Mouse (Mus musculus) midbrain, embryonic 10.5 days (tissue): ENCODE results near the gene Abr. TPM values are rescaled to one million over a fixed set of nuclear protein-coding genes. Genes with fewer than 3 reads are reported as not detected.

Experiments
- DNase-seq: peaks from one replicate; pipeline ENCODE4 v3.0.0-alpha.2; 2017; ENCODE audit warnings: low spot score
- H3K27ac ChIP-seq: fragments of 300-500 bp; sonication (generic); replicated peaks from 2 replicates; pipeline ENCODE4 v1.5.1; 2016; ENCODE audit warnings: mild to moderate bottlenecking
- H3K27me3 ChIP-seq: fragments of 300-500 bp; sonication (generic); 2 replicates; pipeline ENCODE4 v1.6.1; 2016; ENCODE audit warnings: low read depth, mild to moderate bottlenecking; ENCODE audit not compliant: poor library complexity, severe bottlenecking
- H3K36me3 ChIP-seq: fragments of 300-500 bp; sonication (generic); 2 replicates; pipeline ENCODE4 v1.6.1; 2016; ENCODE audit warnings: mild to moderate bottlenecking, moderate library complexity
- H3K4me1 ChIP-seq: fragments of 300-500 bp; sonication (generic); 2 replicates; pipeline ENCODE4 v1.6.1; 2016
- H3K4me3 ChIP-seq: fragments of 300-500 bp; sonication (generic); 2 replicates; pipeline ENCODE4 v1.5.1; 2016; ENCODE audit warnings: mild to moderate bottlenecking, moderate library complexity
- H3K9me3 ChIP-seq: fragments of 300-500 bp; sonication (generic); replicated peaks from 2 replicates; pipeline ENCODE4 v1.6.1; 2016; ENCODE audit warnings: mild to moderate bottlenecking
- WGBS: fragments of 180-500 bp; shearing (Covaris S2); methylation state at CpG from one replicate; pipeline ENCODE4 v1.1.7; 2016; 5-methylcytosine and 5-hydroxymethylcytosine counted together
- polyA plus RNA-seq: library from polyadenylated mRNA; unstranded; fragments of >200 nt; fragmentation: Nextera tagmentation; extraction: Ambion mirVana; gene quantifications from 2 replicates; pipeline ENCODE4 v1.2.1, GENCODE M21; 2016

Abr gene
- polyA plus RNA-seq, 1 experiment from 2014 or later: 26.9 TPM

DNA sequence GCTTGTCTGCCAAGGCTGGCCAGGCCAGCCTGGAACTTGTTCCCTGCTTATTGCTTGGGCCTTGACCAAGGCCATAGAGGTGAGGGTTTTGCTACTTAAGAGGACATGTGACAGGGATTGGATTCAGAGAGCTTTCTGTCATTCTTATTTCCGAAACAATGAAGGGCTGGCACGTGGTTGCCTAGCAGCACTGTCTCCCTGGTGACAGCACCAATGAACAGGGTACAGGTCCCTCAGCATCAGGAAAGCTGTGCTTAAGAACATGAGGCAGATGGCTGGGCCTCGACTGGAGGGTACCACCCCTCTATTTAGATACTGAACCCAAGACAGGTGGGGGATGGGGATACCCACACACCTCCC, 171.9 kb downstream of the Abr start:
- H3K4me1 ChIP-seq: peaks cover 61% of the 10 kb centered on the region
- H3K27me3 ChIP-seq: peaks cover 80% of the 10 kb centered on the region
- H3K36me3 ChIP-seq: peaks cover 37% of the 10 kb centered on the region
- DNase-seq: peak; percentile 86
- H3K27ac ChIP-seq: peak overlapping the region; percentile 85
- 15% methylated on average over 3 of the region's 3 CpGs for WGBS
- peak overlapping the region; percentile 14; the same call in 1 of the 2 replicates for H3K4me3 ChIP-seq
- no peaks in the 10 kb centered on the region for H3K9me3 ChIP-seq

DNA sequence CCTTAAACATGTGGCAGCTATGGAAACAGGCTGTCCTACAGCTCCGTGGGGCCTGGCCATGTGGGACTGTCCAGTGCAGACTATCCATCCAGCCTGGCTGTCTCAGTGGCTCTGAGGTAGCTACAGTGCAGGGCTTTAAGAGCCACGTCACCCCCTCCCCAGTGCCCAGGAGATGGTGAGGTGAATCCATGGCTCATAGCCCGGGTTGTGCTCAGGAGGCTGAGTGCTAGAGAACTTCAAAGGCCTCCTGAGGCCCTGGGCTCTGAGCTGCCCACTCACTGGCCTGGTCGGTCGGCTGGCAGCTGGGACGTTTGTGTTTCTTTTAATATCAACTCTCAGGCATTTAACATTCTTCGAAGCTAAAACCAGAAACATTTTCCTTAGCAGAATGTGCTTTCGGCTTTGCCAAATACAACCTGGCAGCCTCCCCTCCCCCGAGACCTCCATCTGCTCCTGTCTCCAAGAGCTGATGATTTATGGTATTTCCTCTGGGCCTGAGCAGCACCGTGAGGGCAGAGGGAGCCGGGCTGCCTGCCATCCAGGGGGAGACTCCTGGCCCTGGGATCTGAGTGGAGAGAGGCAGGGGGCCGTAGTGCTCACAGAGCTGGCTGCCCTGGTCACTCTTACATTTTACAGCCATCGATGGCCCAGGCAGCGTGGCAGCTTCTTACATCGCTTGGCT, 172.5 kb downstream of the Abr start:
- DNase-seq: no peak
- H3K36me3 ChIP-seq: peaks cover 35% of the 10 kb centered on the region
- WGBS: 48% methylated on average over 15 of the region's 15 CpGs
- no peaks in the 10 kb centered on the region for H3K9me3 ChIP-seq
- H3K4me1 ChIP-seq: peaks cover 67% of the 10 kb centered on the region
- H3K27ac ChIP-seq: peak overlapping the region; percentile 85
- H3K27me3 ChIP-seq: peaks cover 80% of the 10 kb centered on the region
- peak overlapping the region; percentile 14; the same call in 1 of the 2 replicates for H3K4me3 ChIP-seq

DNA sequence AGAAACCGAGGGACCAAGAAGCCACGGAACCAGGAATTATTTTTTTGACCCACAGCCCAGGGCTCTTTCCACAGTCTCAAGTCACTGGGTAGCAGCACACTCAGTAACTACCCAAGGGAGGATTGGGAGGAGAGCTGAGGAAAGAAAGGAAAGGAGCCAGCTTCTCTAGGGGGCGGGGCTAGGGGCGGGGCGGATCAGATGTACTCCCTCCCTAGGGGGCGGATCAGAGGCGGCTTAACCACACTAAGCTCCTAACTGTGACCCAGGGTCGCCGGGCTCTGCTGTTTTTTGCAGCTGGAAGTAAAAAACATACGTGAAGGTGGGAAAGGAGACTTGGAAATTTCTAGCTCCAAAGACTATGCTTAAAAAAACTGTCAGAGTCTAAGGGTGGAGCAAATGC, 175.9 kb downstream of the Abr start:
- peak; percentile 83 for DNase-seq
- under 1% methylated on average over 10 of the region's 10 CpGs for WGBS
- Histone ChIP-seq H3K36me3 (peaks cover 20% of the 10 kb centered on the region), H3K27me3 (peaks cover 89% of the 10 kb centered on the region), H3K9me3 (no peaks in the 10 kb centered on the region), H3K4me3 (peak overlapping the region; percentile 18; the same call in 1 of the 2 replicates), H3K4me1 (peaks cover 81% of the 10 kb centered on the region), H3K27ac (peak overlapping the region; percentile 69)

DNA sequence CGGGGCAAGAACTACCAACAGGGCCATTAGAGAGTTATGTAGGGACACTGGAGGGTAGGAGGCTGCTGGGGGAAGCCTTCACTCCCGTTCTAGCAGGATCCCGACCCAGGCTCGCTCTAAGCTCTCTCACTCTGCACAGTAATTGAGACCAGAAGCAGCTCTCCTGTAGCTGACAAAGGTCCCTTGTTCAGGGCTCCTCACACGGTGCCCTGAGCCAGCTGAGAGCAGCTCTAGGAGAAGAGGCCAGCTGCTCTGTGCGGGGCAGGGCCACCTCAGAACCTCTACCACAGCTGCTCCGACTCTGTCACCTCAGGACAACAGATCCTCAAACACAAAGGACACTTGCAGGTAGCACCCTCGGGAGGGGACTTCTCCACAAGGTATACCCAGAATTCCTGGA, 176.7 kb downstream of the Abr start:
- Histone ChIP-seq H3K27ac (peak overlapping the region; percentile 69), H3K27me3 (peaks cover 89% of the 10 kb centered on the region), H3K9me3 (no peaks in the 10 kb centered on the region), H3K4me3 (no peak overlapping the region), H3K4me1 (peaks cover 81% of the 10 kb centered on the region), H3K36me3 (peaks cover 21% of the 10 kb centered on the region)
- 27% methylated on average over 8 of the region's 8 CpGs for WGBS
- DNase-seq: no peak

DNA sequence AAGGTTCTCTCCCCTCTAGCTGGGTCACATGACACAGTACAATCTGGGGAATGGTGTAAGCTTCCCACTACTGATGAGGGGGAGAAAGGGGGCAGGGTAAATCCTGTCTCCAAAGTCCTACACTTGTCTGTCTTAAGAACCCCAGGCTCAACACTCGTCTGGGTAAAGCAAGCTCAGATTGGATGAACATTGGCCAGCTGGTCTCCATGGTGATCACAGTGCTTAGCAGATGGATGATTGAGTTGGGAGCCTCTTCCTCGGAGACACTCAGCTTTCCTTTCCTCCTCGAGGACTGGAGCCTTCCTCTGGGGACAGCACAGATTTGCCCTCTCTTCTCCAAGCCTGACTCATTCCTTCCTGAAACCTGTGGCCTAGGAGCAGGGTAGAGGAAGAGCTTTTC, 182.4 kb downstream of the Abr start:
- Histone ChIP-seq H3K36me3 (peaks cover 24% of the 10 kb centered on the region), H3K27ac (peak overlapping the region; percentile 47; the same call in 1 of the 2 replicates), H3K9me3 (no peaks in the 10 kb centered on the region), H3K27me3 (peaks cover 93% of the 10 kb centered on the region), H3K4me1 (peaks cover 62% of the 10 kb centered on the region), H3K4me3 (no peak overlapping the region)
- 15% methylated on average over 3 of the region's 3 CpGs for WGBS
- DNase-seq: no peak

DNA sequence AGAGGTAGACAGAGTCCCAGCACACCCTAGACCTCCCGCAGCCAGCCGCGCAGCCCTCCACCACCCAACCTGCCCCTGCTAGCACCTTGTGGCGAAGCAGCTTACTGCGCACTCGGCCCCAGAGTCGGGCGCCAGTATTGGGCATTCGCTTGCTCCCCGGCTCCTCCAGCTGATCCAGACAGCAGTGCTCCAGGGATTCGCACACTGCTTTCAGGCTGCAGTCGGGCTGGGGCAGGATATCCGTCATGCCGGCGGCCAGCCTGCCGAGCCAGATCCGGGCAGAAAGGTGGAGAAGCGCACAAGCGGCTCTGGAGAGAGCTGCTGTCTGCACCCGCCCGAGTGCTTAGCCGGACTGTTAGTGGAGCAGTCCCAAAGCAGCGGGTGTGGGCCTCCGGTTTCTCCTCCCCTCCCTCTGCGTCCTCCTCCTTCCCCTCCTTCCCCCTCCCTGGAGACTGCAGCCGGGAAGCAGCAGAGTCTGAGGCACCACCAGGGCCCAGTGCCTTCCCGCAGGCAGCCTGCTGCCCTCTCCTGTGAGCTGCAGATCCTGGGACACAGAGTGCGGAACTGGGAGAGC, 185.2 kb downstream of the Abr start:
- peak overlapping the region; percentile 66 for H3K27ac ChIP-seq
- H3K36me3 ChIP-seq: peaks cover 29% of the 10 kb centered on the region
- DNase-seq: peak; percentile 61
- H3K4me1 ChIP-seq: peaks cover 52% of the 10 kb centered on the region
- WGBS: 6% methylated on average over 28 of the region's 28 CpGs
- peak overlapping the region; percentile 49 for H3K4me3 ChIP-seq
- H3K9me3 ChIP-seq: no peaks in the 10 kb centered on the region
- H3K27me3 ChIP-seq: peaks cover 66% of the 10 kb centered on the region

DNA sequence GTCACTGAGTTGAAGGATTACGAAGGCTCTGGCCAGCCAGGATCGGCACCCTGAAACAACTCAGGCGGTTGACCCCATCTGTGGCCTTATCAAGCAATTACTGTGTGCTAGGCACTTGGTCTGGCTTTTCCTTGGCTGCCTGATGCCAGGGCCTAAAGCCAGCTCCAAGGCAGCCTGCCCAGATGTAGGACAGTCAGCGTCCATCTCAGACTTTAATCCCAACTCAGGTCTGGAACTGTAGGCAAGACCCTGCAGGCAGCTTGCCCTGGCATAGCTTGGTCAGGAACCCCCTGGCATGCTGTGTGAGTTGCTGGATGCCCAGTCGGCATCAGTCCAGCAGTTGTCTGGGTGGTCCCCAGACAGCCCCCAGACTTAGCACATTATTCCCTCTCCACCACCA, 186.1 kb downstream of the Abr start:
- Histone ChIP-seq H3K4me1 (peaks cover 44% of the 10 kb centered on the region), H3K4me3 (no peak overlapping the region), H3K9me3 (no peaks in the 10 kb centered on the region), H3K27me3 (peaks cover 56% of the 10 kb centered on the region), H3K27ac (no peak overlapping the region), H3K36me3 (peaks cover 33% of the 10 kb centered on the region)
- WGBS: 88% methylated on average over 5 of the region's 5 CpGs
- DNase-seq: no peak

DNA sequence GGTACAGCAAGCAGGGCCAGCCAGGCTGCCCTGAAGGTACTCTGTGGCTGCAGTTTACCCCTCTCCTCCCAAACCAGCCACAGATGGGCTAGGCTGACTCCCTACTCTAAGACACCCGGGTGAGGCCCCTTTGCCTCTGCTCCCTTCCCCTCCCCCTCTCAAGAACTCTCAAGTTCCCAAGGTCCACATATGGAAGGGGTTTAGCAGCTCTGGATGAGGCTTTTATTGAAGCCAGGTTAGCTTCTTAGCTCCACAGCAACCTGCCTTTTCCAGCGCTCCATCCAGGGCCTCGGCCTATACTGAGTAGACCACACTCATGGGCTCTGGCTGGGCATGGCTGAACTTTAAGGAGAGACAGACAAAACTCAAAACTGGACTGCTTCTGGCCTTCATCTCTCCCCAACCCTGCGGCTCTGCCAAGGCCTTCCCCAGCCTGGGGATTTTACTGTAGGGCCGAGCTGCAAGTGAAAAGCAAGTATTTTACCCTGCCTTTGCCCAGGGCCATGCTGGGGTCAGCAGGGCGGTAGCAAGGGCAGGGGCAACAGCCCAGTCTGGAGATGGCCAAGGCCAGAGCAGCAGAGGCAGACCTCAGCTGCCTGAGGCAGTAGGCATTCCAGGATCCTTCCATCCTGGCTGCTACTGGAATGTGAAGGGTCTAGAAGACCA, 192.0 kb downstream of the Abr start:
- H3K27ac ChIP-seq: peak overlapping the region; percentile 39
- H3K4me3 ChIP-seq: no peak overlapping the region
- H3K36me3 ChIP-seq: peaks cover 32% of the 10 kb centered on the region
- WGBS: 60% methylated on average over 6 of the region's 6 CpGs
- H3K9me3 ChIP-seq: no peaks in the 10 kb centered on the region
- H3K27me3 ChIP-seq: no peaks in the 10 kb centered on the region
- peaks cover 21% of the 10 kb centered on the region for H3K4me1 ChIP-seq
- DNase-seq: no peak

DNA sequence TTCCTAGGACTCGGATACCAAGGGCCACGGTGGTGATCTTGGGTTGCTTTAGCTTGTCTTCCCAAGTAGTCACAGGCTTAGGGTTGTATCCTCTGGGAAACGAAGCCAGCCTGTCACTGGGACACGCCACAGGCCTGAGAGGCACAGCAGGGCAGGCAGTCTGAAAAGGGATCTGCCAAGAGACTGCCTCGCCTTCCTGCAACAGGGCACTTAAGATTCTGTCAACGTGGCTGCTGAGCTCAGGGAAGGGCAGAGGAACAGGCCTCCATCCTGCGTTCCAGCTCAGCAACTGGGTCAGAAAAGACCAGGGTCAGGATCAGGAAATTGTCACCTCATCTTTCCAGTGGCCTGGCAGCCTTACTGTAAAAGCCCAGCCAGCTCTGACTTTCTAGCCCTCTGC, 192.6 kb downstream of the Abr start:
- WGBS: 66% methylated on average over 7 of the region's 7 CpGs
- peak overlapping the region; percentile 39 for H3K27ac ChIP-seq
- peaks cover 37% of the 10 kb centered on the region for H3K36me3 ChIP-seq
- peaks cover 21% of the 10 kb centered on the region for H3K4me1 ChIP-seq
- no peaks in the 10 kb centered on the region for H3K27me3 ChIP-seq
- no peak overlapping the region for H3K4me3 ChIP-seq
- H3K9me3 ChIP-seq: no peaks in the 10 kb centered on the region
- DNase-seq: no peak

DNA sequence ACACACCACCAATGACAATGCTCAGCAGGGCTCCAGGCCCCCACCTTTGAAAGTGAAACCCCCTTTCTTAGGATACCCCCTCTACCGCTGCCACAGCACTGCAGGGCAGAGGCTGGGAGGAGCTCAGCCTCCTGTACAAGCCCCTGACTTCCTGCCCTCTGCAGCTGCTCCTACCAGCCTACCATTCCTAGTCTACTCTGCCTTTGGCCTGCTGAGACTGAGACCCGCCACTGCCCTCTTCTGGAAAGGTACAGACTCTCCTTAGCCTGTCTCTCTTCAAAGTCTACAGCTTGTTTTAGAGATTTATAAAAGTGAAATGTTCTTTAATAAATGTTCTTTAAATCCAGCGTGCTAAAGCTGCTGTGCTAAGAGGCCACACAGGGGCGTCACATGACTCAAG, 193.1 kb downstream of the Abr start:
- peaks cover 21% of the 10 kb centered on the region for H3K4me1 ChIP-seq
- DNase-seq: no peak
- H3K4me3 ChIP-seq: no peak overlapping the region
- H3K27ac ChIP-seq: peak overlapping the region; percentile 58; the same call in 1 of the 2 replicates
- WGBS: 66% methylated on average over 4 of the region's 4 CpGs
- no peaks in the 10 kb centered on the region for H3K9me3 ChIP-seq
- no peaks in the 10 kb centered on the region for H3K27me3 ChIP-seq
- H3K36me3 ChIP-seq: peaks cover 39% of the 10 kb centered on the region

DNA sequence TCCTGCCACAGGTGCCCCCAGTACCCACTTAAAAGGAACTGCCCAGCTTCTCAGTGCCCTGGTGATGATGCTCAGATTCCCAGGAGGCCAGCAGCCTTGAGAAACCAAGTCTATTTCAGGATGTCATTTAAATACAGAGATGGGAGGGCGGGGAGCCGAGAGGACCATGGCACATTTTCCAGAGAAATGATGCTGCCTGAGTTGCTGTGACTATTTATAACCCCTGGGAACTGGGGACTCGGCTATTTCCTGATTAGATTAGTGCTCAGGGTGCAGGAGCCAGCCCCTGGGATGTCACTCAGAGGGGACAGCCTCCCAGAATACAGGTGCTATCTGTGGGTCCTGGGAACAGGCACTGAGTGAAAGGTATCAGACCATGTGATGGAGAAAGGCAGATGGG, 194.3 kb downstream of the Abr start:
- peaks cover 42% of the 10 kb centered on the region for H3K36me3 ChIP-seq
- H3K27ac ChIP-seq: no peak overlapping the region
- no peak overlapping the region for H3K4me3 ChIP-seq
- no peaks in the 10 kb centered on the region for H3K27me3 ChIP-seq
- no peaks in the 10 kb centered on the region for H3K9me3 ChIP-seq
- DNase-seq: no peak
- peaks cover 21% of the 10 kb centered on the region for H3K4me1 ChIP-seq
- WGBS: 88% methylated on average over 3 of the region's 3 CpGs

DNA sequence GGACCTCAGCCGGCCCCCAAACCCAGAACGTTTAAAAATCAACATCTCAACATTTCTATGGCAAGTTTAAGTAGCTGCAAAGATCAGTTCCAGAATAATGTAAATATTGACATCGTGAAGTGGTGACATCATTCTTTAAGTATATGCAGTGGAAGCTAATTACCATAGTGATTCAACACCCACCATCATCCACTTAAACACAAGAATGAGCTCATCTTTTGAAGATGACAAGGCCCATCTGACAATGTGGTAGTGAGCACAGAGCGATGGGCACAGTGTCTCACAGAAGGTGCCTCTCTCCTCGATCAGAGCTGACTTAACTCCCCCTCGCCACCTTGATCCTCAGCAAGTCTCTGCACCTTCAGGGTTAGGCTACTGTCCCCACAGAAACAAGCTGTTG, 196.4 kb downstream of the Abr start:
- no peak overlapping the region for H3K27ac ChIP-seq
- H3K9me3 ChIP-seq: no peaks in the 10 kb centered on the region
- no peak for DNase-seq
- 89% methylated on average over 6 of the region's 6 CpGs for WGBS
- no peak overlapping the region for H3K4me3 ChIP-seq
- H3K27me3 ChIP-seq: no peaks in the 10 kb centered on the region
- H3K36me3 ChIP-seq: peaks cover 49% of the 10 kb centered on the region
- peaks cover 21% of the 10 kb centered on the region for H3K4me1 ChIP-seq

DNA sequence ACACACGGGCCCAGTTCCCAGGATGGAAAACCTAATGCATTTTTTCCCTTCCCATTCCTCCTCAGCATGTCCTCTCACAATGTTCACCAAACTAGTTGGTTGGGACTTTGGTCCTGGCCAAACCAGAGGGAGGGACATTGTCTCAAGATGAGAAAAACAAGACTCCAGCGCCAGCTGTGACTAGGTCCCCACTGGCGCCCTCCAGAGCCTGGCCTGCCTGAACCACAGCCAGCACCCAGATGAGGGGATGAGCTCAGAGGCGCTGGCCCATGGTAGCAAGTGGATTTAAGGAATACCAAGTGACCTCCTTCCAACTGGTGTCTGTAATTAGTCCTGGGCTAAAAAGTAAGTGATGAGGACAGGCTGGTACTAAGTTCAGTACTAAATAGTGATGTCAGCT, 201.2 kb downstream of the Abr start:
- H3K36me3 ChIP-seq: peaks cover 90% of the 10 kb centered on the region
- WGBS: 75% methylated on average over 4 of the region's 4 CpGs

More for the DNA sequence above, 201.2 kb downstream of the Abr start:
- Histone ChIP-seq H3K27me3 (no peaks in the 10 kb centered on the region), H3K9me3 (no peaks in the 10 kb centered on the region), H3K4me3 (no peak overlapping the region), H3K27ac (no peak overlapping the region), H3K4me1 (no peaks in the 10 kb centered on the region)
- DNase-seq: no peak
